Mouse (Mus musculus): ENCODE data around the gene Ltbp4.

Ltbp4 gene

DNA sequence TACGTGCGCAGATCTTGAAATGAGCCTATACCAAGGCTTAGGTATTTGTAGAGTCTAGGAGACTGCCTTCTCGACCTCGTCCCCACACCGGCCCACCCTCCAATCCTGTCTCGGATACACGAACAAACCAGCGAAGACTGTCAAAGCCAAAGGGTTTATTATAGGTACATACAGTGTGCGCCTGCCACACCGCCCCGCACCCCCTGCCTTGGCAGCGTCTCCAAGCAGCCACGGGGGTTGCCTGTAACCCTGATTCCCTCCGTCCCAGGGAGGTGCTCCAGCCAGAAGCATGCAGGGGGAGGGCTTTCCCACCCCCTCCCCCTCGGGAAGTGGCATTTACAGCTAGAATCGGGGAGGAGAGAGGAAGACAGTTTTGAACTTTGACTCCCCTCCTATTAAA lies 18.8 kb upstream of the Ltbp4 start:
- DNase-seq (ENCODE audit: extremely low read depth, low read depth) = no peak

- peak; percentile 92 for DNase-seq (ENCODE audit: extremely low read depth, low read depth)
Observed at GRCm38 (mm10) chr7:27355745-27356240, 18.3 kb upstream of the Ltbp4 start, which contains the start of gene Shkbp1. Gene Shkbp1 (minus strand): TSS chr7:27356019.

GRCm38 (mm10) chr7:27355261-27355660 lies 17.8 kb upstream of the Ltbp4 start:
- no peak for DNase-seq (ENCODE audit: extremely low read depth, low read depth)

GRCm38 (mm10) chr7:27354783-27355182 lies 17.3 kb upstream of the Ltbp4 start:
- DNase-seq (ENCODE audit: extremely low read depth, low read depth) = no peak

DNA sequence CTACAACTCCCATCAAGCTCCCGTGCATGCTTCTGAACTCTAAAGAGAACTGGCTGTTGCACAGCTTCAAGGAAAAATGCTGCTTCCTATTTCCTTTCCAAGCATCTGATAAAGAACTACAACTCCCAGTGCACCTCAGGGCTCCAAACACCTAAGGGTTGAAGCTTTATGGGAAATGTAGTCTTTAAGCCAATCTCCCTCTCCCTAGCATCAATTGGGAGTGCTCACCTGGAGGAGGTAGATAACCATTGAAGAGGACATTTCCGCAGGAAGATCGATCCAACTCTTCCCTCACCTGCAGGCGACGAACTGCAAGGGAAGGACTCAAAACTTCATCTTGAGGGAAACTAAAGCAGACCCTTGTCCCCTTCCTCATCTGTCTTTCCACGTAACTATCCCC lies 16.7 kb upstream of the Ltbp4 start:
- DNase-seq (ENCODE audit: extremely low read depth, low read depth) = no peak

DNA sequence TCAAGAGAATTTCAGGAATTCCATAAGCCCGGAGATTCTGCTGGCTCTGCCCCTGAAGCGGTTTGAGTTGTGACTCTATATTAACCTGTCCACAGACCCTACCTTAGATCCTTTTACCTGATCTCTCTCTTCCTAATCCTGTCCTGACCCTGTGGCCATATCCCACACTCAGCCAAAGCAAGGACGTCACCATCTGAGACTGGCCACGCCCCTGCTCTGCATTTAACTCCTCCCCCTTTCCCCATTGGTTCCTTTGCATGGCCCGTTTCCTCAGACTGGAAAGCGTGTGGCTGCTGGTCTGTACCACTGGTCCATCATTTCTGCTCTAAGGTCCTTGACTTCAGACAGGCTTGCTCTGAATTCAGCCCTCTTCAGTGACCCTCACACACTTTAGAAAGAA lies 8.0 kb upstream of the Ltbp4 start:
- no peak for DNase-seq (ENCODE audit: extremely low read depth, low read depth)

DNA sequence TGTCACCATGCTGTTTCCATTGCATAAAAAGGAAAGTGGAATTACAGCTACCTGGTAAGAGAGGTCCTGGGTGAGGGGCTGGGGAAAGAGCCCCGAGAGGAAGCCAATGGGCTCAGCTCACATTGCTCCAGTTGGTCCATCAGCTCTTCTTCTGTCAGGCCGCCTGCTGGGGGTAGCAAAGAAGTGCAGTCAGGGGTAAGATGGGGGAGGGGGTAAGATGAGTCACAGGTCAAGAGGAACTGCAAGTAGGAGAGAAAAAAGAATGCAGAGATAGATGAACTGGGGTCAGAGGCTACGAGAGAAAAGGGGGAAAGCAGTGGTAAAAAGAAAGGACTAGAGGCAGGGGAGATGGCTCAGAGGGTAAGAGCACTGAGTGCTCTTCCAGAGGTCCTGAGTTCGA lies 5.1 kb upstream of the Ltbp4 start:
- DNase-seq (ENCODE audit: extremely low read depth, low read depth) = no peak

- DNase-seq (ENCODE audit: extremely low read depth, low read depth) = no peak
Observed at GRCm38 (mm10) chr7:27339519-27339918, 2.0 kb upstream of the Ltbp4 start.

GRCm38 (mm10) chr7:27339114-27339513 lies 1.6 kb upstream of the Ltbp4 start:
- DNase-seq (ENCODE audit: extremely low read depth, low read depth) = no peak

DNA sequence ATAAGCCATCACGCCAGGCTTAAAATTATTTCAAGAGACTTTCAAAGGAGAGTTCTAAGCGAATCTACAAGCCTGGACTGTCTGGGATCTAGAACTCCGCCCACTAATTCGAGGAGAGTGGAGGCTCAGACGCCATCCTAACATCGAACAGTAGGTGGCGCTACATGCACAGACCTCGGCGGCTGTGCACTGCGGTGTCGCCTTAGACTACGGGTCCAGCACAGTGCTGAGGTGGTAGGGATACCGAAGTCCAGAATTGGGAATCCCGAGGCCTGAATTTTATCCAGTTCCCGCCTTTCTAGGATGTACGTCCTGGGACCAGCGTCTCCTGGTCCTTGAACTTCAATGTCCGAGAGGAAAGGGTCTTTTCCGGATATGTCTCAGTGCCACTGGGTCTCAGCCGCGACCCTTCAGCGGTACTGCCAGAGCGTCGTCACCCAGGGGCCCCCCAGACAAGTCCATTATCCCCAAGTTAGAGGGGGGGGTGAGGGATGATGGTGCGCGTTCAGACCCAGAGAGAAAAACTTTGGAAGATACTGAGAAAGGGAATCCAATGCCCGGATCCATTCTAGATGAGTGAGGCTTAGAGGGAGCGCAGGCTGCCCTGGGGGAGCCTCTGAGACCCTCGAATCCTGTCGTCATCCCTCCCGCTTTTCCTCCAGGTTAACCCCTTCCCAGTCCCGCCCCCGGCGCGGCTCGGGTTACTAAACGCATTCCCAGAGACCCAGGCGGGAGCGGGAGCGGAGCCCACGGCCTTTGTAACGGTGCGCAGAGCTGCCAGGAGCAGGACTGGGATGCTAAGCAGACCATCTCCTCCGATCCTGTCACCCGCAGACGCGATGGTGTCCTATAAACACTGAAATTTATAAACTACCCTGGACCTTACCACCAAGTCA lies 1.3 kb downstream of the Ltbp4 start:
- DNase-seq (ENCODE audit: extremely low read depth, low read depth) = peak; percentile 71

DNA sequence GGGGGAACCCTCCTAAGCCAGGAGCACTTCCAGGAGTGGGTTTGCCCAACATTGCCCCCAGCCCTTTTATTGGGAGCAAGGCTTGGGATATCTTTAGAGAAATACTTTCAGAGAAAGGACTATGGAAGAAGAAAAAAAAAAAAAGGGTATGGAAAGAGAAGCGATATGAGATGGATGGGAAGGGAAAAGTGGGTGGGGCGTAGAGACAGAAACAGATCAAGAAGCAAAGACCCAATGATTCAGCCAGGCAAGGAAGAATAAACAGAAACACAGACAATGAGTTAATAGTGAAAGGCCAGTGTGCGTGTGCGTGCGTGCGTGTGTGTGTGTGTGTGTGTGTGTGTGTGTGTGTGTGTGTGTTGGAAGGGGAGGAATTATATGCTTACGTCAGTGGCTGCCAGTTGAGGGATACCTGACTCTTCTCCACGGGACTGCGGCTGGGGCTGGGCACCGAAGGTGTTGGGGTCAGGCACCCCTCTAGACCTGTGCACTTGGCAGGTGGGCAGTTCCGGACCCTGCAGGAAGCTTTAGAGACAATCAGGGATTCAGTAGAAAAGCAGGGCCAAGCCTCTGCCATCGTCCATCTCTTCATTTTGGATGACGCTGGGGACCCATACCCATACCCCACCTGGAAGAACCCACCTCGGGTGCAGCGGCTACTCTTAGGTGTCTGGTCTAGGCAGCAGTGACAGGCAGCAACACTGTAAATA lies 2.3 kb downstream of the Ltbp4 start:
- DNase-seq (ENCODE audit: extremely low read depth, low read depth) = no peak

- no peak for DNase-seq (ENCODE audit: extremely low read depth, low read depth)
Observed at GRCm38 (mm10) chr7:27334405-27334911, 3.0 kb downstream of the Ltbp4 start.

GRCm38 (mm10) chr7:27333316-27333941 lies 4.1 kb downstream of the Ltbp4 start:
- DNase-seq (ENCODE audit: extremely low read depth, low read depth) = no peak

- peak; percentile 83 for DNase-seq (ENCODE audit: extremely low read depth, low read depth)
Observed at GRCm38 (mm10) chr7:27332353-27333199, 4.9 kb downstream of the Ltbp4 start.

GRCm38 (mm10) chr7:27331854-27332253 lies 5.6 kb downstream of the Ltbp4 start:
- peak; percentile 33 for DNase-seq (ENCODE audit: extremely low read depth, low read depth)

- no peak for DNase-seq (ENCODE audit: extremely low read depth, low read depth)
Observed at GRCm38 (mm10) chr7:27331541-27331851, 6.0 kb downstream of the Ltbp4 start.

- DNase-seq (ENCODE audit: extremely low read depth, low read depth) = peak; percentile 81
Observed at GRCm38 (mm10) chr7:27330709-27331540, 6.6 kb downstream of the Ltbp4 start.

- no peak for DNase-seq (ENCODE audit: extremely low read depth, low read depth)
Observed at GRCm38 (mm10) chr7:27329981-27330380, 7.5 kb downstream of the Ltbp4 start.

DNA sequence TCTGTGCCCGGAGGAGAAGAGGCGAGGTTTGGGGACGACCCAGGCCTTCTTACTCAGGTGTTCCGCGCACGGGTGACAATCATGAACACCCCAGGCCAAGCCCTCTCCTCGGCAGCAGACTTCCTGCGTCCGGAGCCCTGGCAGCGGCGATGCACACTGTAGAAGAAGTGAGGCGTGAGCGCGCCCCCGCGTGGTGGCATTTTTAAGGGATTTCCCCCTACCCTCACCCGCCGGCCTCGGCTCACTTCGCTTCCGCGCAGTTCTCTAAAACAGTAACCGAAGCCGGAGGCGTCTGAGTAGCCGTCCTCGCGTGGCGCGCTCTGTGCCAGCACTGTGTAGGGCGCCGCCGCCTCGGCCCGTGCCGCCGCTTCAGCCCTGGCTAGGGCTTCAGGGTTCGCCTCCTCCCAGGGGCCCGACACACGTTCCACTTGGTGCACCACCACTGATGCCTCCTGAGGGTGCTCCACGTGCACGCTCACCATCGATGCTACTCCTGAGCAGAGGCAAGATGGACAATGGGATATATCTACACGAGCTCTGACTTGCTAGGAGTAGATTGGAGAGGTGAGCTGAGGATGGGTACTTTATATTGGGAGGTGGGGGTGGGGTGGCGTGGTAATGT lies 8.1 kb downstream of the Ltbp4 start:
- DNase-seq (ENCODE audit: extremely low read depth, low read depth) = peak; percentile 61

DNA sequence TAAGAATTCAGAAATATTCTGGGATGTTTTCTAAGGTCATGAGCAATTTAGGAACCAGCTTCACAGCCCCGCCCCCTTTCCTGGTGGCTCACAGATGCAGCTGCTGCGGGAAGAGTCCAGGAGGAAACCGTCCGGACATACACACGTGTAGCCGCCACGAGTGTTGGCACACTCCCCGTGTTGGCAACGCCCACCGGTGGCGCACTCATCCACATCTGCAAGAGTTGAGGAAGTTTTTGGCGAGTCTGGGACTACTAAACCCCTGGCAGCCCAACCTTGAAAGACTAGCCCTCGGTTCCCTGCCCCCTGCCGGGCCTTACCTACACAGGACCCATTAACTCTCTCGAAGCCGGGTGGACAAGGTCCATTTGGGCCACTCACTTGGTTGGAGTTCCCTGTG lies 8.8 kb downstream of the Ltbp4 start:
- DNase-seq (ENCODE audit: extremely low read depth, low read depth) = no peak

Measured in MEL-GATA-1-ER (cell line).